Mouse (Mus musculus) MN1 (cell line): ENCODE results near the gene Sacs.
"Not testable (repeated sequence)": the region's sequence is repeated elsewhere in the genome, so short reads cannot be mapped to it uniquely, and the experiment has no call there.

Experiments
- DNase-seq: peaks from one replicate; pipeline ENCODE4 v3.0.0-alpha.2; 2016; ENCODE audit warnings: low spot score

The Sacs gene

GRCm38 (mm10) chr14:61137994-61138726 is at the start of gene Sacs:
Gene Sacs (plus strand): TSS chr14:61138457.
- no peak for DNase-seq

DNA sequence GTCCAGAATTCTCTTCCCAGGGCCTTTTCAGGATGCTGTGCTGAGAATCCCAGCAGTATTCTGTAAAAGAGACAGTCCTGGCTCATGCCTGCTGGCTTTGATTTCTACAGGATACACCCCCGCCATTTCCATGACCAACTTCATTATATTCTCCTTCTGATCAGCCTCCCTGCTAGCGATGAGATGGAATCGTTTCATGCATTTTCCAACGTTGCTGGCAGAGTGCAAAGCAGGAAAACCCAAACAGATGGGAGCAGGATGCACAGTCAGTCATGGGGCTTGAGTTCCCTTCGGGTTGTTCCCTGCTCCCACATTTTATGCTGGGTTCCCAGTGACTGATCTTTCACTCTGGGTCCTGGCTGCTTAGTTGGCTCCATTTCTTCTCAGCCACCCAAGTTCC is 47.3 kb upstream of the Sacs start:
- DNase-seq = no peak

- no peak for DNase-seq
Observed at GRCm38 (mm10) chr14:61092073-61092472, 46.2 kb upstream of the Sacs start.

GRCm38 (mm10) chr14:61097974-61098625 is 40.2 kb upstream of the Sacs start:
- no peak for DNase-seq

- no peak for DNase-seq
Observed at GRCm38 (mm10) chr14:61100736-61101135, 37.5 kb upstream of the Sacs start.

DNA sequence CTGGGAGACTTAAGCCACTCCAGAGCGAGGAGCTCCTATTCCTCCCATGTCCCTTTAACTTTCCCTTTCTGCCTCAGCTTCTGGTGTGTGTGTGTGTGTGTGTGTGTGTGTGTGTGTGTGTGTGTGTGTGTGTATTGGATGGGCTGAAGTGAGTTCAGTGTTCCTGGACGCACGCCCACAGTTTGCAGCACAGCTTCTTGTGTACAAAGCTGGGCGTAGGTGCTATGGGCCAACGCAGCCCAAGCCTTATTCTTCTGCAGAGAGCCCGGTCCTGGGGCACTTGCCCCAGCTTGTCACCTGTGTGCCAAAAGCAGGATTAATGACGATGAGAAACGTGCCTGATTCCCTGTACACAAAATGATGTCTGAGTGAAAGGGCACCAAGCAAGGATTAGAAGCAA is 31.9 kb upstream of the Sacs start:
- no peak for DNase-seq

DNA sequence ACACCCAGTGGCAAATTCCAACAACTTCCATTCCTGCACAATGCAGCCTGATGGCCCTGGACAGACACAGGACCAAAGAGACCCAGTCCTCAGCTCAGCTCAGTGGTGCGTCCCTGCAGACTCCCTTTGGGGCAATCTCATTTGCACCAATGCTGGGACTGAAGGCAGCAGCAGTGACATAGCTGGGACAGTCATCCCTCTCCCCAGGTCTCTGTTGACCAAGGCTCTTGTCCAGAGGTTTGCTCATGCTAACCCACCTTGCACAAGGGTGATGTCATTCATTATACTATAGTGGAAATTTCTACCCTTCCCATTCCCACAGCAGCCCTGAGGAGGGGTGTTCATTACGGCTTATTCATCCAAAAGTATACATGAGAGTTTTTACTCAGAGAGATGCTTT is 29.6 kb upstream of the Sacs start:
- no peak for DNase-seq

DNA sequence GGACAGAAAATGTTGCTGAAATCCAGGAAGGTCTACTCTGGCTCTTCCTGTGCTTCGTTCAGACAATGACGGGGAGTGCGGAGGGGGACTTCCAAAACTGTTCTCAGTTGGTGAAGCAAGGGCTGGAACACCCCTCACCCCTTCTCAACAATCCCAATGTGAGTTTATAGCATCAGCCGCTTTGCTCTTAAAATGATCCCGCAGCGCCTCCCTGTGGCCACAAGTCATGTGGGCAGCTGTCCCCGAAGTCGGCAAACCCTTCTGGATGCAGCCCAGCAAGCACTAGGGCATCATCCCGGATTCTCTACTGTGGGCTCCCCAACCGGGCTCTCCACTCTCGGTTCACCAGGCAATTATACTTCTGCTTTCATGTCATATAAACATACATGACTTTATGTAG is 25.9 kb upstream of the Sacs start:
- DNase-seq = peak; percentile 48

DNA sequence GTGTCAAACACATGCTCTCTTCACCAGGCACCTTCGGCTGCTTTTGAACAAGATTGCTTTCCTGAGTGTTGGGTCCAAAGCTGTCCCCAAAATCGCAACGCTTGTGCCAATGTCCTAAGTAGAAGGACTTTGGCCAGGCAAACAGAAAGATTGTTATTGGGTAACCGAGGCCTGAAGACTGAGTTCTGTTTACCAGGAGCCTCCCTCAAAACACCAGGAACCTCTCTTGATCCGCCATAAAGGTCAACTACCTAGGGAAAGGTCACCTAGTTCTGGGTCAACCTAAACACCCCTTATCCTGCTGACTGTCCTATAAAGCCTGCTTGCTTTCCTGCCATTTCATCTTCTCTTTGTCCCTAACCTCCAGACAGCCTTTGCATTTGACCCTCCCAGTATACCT is 13.5 kb upstream of the Sacs start:
- DNase-seq = no peak

DNA sequence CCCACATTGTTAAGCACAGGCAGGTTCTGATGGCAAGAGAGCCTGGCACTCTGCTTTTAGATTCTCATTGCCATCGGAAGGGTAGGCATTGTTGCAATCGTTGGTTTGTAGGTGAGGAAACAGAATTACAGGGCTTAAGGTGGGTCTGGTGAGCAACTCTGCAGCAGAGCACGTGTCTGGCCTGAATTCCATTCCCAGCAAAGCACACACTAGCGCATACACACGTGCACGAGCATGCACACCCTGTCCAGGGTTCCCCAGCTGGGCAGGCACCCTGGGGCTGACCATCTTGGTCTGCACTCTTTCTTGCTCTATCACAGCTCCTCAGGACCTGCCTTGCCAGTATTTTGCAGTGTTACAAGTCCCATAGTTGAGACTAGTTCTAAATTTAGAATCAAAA is 13.1 kb upstream of the Sacs start:
- no peak for DNase-seq

- DNase-seq = not testable (repeated sequence)
Observed at GRCm38 (mm10) chr14:61127365-61127764, 10.9 kb upstream of the Sacs start.

GRCm38 (mm10) chr14:61128961-61129507 is 9.2 kb upstream of the Sacs start:
- DNase-seq = no peak

- no peak for DNase-seq
Observed at GRCm38 (mm10) chr14:61132556-61132955, 5.7 kb upstream of the Sacs start.

DNA sequence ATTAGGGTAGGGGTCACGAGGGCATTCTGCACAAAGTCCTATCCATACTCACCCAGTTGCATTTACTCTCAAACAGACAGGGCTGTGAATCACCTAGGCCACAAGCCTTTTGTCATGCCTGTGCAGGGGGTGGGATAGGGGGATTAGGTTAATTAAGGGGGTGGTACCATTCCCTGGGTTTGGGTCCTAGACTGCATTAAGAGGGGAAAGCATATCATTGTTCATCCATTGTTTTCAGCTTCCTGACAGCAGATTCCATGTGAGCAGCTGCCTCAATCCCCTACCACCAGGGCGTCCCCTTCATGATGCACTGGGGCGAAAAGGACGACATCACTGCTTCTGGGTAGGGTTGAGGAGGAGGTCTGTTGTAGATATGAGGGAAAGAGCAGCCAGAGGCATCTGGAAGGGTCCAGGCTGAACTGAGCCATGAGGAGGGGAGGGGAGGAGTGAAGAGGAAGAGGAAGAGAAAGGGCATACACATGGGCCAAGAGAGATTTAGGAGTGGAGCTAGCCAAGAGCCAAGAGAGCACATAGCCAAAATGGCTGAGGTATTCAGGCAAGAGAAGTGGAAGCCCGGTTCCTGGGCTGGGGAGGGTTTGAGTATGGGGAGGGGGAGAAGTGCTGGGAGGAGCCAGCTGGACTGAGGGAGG is 3.8 kb upstream of the Sacs start:
- DNase-seq = no peak

GRCm38 (mm10) chr14:61137410-61137809 is 847 bp upstream of the Sacs start:
- peak; percentile 88 for DNase-seq

GRCm38 (mm10) chr14:61138727-61139067 is 440 bp downstream of the Sacs start:
- DNase-seq = no peak

- no peak for DNase-seq
Observed at GRCm38 (mm10) chr14:61143358-61143757, 5.1 kb downstream of the Sacs start.

DNA sequence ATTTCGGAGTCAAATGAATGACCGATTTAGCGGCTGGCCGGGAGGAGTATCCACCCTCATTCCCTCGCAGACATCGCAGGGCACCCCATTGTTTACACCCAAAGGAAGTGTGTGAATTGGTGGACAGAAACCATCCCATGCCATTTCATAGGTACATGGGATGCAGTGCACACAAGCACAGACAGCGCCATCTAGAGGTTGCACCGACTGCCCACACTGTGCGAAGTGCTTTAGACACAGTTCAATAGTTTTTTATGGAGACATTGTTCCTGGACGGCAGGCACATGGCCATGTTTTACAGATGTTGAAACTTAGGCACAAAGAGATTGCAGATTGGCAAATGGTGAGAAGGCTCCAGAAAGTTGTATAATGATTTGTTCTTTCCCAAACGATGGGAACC is 5.6 kb downstream of the Sacs start:
- DNase-seq = no peak

GRCm38 (mm10) chr14:61150416-61150815 is 12.2 kb downstream of the Sacs start:
- DNase-seq = not testable (repeated sequence)

- no peak for DNase-seq
Observed at GRCm38 (mm10) chr14:61154900-61155585, 16.8 kb downstream of the Sacs start.

DNA sequence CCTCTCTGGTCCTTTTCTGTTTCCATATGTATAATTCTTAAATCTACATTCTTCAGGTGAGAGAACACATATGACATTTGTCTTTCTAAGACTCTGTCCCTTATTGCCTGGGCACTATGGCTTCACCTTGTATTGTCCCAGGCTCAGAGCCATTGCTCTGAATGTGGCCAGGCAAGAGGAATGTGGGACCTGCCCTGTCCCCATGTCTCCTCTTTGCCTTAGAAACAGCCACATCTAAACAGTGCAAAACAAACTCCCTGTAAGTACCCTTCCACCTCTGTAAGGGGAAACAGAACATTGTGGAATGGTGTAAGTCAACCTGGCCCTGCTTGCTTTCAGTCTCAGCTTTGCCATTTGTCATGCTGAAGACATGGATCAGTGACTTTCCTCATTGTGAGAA is 17.4 kb downstream of the Sacs start:
- DNase-seq = no peak

- DNase-seq = not testable (repeated sequence)
Observed at GRCm38 (mm10) chr14:61157426-61157825, 19.2 kb downstream of the Sacs start.

DNA sequence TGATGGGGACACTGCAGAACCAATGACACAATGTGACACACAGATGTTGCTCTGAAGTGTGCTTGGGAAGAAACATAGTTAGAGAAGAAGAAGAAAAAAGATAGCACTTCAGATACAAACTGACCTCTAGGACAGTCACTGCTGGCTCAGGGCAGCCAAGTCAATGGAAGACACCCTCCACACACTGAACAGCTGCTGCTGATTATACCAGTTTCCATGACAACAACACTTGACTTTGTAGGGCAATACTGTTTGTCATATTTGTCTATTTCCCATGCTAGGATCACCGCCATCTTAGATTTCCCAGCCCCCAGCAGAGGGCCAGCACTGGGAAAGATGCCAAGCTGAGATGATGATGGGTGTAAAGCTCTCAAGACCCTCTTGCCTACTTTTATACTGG is 22.7 kb downstream of the Sacs start:
- DNase-seq = no peak
